Mouse (Mus musculus): ENCODE results near the gene Ccl9.
"Not testable (repeated sequence)": the region's sequence is repeated elsewhere in the genome, so short reads cannot be mapped to it uniquely, and the experiment has no call there.

Gene Ccl9

DNA sequence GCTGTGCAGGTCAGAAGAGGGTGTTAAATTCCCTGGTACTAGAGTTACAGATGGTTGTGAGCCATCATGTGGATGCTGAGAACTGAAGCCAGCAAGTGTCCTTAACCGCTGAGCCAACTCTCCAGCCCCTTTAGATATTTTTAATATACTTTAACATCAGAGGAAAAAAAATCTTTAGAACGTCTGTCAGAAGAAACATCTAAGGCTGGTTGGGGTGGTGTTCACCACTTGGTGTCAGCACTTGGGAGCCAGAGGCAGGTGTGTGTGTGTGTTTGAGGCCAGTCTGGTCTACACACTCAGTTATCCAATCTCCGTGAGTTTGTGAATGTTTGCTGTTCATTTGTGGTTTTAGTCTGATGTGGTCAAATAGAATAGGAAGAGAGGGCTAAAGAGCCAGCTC lies 563 bp upstream of the Ccl9 start:
- DNase-seq = no peak

DNA sequence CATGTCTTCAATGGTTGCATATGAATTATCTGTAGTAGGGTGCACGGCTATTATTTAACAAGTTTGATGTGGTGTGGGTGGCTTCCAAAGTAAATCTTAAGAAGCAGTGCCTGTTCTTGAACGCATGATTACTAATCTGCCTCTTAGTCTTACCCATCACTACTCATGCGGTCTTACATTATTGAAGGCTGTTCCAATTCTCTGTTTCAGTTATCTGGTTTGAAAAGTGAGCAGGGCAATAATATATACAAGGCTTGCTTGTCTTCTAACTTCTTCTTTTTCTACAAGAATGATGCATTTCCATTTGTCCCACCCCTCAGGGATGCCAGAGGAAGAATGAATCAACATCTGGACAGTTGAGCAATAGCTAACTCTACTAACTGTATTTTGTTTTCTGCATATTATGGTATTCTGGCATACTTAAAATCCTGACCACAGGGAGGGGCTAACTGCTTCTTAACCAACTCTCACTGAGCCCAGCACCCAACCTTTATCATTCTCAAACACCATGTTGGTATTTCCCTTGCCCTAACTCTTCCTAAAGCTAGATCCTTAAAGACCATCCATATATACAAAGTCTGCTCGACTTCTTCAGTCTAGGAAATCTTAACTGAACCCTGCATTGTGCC lies 1.4 kb downstream of the Ccl9 start:
- no peak for DNase-seq

GRCm38 (mm10) chr11:83572834-83573233 lies 5.6 kb downstream of the Ccl9 start:
- no peak for DNase-seq

DNA sequence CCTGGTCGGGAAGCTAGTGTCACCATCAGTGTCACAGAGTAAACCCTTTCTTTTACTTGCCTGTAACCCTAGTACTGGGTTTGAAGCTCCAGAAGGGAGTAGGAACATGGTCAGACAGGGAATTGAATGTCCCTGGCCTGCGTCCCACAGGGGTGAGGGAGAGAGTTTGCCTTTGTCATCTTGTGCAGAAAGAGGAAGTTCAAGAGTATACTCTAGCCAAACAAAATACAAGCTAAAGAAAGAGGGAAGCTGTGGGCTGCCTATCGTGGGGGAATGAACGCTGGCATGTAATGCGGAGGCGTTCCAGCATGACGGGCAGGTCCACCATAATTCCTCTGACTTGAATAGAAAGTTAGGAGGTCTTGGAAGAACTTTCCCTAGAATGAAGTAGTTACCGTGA lies 6.2 kb downstream of the Ccl9 start:
- peak; percentile 8 for DNase-seq

DNA sequence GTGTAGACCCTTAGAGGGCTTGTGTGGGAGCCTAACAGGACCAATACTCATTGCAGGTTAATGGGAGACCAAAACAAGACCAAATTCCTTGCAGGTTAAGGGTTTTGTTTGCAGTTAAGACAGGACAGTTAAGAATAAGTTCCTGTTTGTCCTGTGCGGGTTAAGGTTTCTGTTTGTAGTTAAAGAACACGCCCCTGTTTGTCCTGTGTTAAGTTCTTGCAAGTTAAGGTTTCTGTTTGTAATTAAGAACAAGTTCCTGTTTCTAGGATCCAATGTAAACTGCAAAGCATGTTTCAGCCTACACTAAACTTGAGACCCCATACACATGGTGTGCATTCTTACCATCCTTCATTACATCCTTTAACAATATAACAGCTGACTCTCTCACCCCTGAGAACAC lies 8.2 kb downstream of the Ccl9 start:
- no peak for DNase-seq

GRCm38 (mm10) chr11:83569249-83569648 lies 9.2 kb downstream of the Ccl9 start:
- DNase-seq = no peak

GRCm38 (mm10) chr11:83568786-83569185 lies 9.7 kb downstream of the Ccl9 start:
- no peak for DNase-seq

DNA sequence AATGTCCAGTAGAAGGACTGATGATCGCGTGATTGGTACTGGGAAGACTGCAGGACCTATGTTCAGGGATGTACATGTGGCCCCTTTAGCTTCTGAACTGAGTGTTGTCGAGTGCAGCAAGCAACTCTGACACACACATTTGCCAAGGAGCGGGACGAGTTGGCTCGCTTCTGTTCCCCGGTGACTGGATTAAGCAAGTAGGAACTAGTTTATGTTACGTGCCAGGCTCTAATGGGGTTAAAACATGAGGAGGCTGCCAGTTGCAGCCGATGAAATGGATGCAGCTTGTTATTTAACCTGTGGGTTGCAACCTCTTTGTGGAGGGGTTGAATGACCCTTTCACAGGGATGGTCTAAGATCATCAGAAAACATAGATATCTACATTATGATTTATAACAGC lies 10.4 kb downstream of the Ccl9 start:
- DNase-seq = no peak

DNA sequence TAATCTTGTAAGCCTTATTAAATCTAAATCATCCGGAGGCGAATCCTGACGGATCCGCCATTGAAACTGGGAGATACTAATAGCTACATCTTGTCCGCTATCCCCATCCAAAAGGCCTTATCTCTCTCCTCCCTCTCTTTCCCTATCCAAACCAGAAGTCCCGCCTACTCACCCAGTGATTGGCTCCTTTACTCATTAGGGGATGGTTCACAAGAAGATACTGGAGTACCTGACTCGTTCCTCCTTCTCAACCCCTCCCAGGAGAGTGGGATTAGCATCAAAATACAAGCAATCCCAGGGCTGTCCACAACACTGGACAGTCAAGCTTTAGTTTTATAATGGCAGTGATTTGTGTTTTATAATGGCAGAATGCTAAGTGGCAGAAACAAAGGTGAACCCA lies 11.1 kb downstream of the Ccl9 start:
- no peak for DNase-seq

DNA sequence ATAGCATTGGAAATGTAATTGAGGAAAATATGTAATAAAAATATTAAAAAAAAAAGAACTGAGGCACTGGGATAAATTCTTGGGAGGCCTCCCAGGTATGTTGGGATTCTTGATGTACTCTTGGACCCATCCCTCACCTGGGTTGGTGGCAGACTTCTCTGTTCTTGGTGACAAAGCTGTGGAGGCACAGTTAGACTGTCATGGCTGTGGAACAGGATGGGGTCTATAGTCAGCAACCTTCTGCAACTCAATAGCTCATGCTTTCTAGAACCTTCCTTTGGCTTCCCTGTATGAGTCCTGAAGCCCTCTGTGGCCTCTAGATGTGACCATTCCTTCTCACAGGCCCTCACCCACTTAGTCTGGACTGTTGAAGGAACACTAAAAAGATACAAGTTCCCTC lies 11.8 kb downstream of the Ccl9 start:
- DNase-seq = no peak

DNA sequence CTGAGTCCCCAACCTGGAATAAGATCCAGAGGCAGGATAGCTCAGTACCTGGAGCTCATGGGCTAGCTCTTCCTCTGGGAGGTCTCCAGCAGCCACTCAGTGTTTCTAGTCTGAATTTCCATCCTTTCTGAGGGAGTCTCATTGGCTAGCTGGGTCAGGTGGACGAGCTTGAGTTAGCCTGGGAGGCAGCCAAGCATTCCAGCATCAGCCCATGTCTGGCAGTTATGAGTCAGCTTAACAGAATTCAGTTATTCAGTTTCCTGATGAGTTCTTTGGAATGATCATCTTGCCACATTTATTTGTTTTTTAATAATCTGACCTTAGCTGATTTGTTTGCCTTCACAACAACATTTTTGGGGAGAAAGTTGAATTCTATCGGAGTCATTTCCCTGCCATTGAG lies 14.7 kb downstream of the Ccl9 start:
- peak; percentile 43 for DNase-seq

DNA sequence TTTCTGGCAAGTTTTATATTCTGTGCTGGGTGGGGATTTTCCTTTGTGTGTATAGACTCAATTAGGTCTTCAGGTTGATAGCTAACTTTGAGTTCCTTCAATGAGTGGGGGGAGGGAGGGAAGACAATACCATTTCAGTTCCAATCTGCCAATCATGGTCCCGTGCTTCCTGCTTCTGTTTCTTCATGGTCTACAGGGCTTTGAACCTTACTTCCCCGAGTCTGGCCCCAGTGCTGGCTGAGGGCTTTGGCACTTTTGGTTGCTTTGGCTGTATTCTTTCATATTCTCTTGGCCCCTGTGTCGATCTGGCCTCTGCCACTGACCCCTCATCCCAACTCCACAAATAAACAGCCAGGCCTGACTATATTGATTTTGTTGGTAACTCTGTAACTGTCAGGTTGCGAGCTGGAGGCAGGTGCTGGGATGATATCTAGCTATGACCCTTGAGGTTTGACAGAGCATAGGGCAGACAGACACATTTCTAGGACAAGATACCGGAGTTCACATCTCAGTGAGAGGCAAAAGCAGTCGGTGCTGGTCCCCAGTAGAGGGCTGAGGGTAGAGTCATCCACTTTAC lies 16.0 kb downstream of the Ccl9 start:
- DNase-seq = no peak

DNA sequence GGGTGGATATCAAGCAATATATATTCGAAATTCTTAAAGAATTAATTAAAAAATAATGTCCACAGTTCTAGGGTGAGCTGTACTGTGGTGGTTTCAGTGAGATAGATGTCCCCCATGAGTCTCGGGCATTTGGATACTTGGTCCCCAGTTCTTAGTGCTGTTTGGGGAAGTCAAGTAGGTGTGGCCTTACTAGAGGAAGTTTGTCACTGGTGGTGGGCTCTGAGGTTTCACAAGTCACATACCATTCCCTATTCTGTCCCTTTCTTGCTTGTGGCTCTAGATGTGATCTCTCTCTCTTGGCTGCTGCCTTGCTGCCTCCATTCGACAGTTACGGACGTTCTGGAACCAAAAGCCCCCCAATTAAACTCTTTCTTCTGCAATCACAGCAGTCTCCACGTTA lies 18.0 kb downstream of the Ccl9 start:
- no peak for DNase-seq

- no peak for DNase-seq
Measured at GRCm38 (mm10) chr11:83557074-83557473, 21.4 kb downstream of the Ccl9 start.

DNA sequence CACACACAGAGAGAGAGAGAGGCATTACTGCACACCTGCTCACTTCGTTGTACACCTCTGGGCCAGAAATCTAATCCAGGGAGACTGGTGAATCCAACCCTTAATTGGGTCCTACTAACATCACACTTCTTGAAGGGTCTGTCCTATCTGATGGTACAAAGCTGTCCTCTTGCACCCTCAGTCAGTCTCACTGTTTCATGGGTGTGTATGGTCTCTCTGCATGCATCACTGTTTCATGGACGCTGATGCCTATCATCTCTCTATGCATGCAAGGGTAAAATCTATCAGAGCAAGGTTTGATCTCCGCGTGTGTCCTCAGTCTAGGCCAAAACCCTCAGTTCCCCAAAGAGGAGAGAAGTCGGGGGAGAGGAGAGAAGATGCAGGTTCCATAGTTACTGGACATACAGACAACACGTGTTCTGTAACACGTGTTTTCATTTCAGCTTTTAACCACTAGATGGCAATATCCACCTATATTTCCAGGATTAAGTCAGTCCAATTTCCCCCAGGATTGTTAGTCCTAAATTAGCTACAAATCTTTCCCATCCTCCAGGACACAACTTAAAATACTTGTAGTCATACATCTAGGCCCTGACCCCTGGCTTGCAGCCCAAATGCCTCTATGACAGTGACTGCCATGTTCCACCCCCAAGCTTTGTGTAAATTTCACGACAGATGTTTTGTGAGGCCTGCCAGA lies 22.2 kb downstream of the Ccl9 start:
- peak; percentile 74 for DNase-seq

DNA sequence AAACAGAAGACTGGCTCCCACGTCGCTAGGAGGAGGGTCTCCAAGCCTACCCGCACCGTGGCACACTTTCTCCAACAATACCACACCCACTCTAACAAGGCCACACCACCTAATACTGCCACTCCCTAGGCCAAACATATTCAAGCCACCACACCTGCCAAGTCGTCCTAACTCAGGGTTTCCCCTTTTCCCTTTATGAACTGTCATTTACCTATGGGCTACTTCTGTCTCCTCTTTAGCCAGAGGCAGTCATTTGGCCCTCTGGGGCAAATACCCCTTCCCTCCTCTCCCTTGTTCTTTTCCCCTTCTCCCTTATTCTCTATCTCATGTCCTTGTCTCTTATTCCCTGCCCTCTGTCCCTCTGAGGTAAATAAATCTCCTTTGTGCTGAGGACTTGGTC lies 26.8 kb downstream of the Ccl9 start:
- no peak for DNase-seq

- DNase-seq = not testable (repeated sequence)
Measured at GRCm38 (mm10) chr11:83551037-83551436, 27.4 kb downstream of the Ccl9 start.

DNA sequence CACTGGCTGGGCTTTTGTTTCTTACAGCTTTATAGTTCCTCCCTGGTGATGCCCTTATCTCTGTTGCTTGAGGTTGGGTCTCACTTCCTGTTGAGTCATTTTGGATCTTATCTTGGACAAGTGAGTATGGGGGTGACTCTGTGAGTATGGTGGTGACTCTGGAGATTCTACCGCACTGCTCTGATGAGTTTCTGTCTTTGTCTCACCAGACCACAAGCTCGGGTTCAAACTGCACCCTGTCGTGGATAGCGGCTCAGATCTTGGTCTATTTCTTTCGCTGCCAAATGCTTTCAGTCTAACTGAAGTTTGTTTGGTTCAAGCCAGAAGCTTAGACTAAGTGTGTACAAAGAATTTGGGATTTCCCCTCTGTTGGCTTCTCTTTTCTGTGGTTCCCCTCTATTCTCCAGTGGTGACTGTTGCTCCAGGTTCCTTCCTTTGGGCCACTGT lies 28.2 kb downstream of the Ccl9 start:
- no peak for DNase-seq

DNA sequence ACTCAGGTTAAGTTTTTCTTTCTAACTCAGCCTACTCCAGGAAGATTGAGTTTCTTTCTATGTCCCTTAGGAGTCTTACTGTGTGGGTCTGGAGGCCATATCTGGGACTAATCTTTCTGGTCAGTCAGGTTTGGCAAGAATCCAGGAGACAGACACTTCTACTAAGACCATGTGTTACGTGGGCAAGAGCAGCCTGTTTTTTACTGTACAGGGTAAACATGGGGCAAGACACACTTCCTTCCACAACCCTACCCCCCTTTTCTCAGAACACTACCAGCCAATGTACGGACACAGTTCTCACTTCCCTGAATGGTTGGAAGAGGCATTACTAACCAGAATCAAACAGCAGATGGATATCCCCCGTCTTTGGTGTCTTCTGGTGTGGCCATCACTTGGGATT lies 34.2 kb downstream of the Ccl9 start:
- no peak for DNase-seq

DNA sequence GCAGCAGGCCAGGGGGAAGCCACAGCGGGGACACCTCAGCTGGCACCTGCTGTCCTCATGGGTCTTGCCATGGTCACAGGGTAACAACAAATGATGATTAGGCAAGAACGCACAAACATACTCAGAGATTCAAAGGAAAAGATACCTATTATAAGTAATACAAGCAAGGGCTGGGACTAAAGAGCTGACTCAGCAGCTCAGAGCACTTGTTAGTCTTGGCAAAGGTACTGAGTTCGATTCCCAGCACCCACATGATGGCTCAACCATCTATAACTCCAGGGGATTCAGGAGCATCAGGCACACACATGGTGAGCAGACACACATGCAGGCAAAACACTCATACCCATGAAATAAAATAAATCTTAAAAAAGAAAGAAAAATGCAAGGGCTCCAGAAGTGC lies 37.0 kb downstream of the Ccl9 start:
- no peak for DNase-seq

GRCm38 (mm10) chr11:83540931-83541330 lies 37.5 kb downstream of the Ccl9 start:
- no peak for DNase-seq

GRCm38 (mm10) chr11:83538705-83539314 lies 39.6 kb downstream of the Ccl9 start:
- DNase-seq = no peak

GRCm38 (mm10) chr11:83536831-83537230 lies 41.6 kb downstream of the Ccl9 start:
- no peak for DNase-seq
